Mouse (Mus musculus) kidney, adult 2 months (tissue): ENCODE data around the gene Mprip. TPM values are rescaled to one million over a fixed set of nuclear protein-coding genes. Genes with fewer than 3 reads are reported as not detected.

Experiments used
- DNase-seq: peaks from one replicate; pipeline ENCODE4 v3.0.0; 2021
- H3K27ac ChIP-seq: fragments of 200-500 bp; 2 replicates; pipeline ENCODE4 v1.5.1; 2012; ENCODE audit warnings: low read depth, low read length, control low read depth, inconsistent platforms; ENCODE audit not compliant: insufficient read depth
- H3K27me3 ChIP-seq: fragments of 200-500 bp; replicated peaks from 2 replicates; pipeline ENCODE4 v1.6.1; 2012; ENCODE audit warnings: mild to moderate bottlenecking, moderate library complexity, low read length, inconsistent platforms; ENCODE audit not compliant: control insufficient read depth, insufficient read depth
- H3K36me3 ChIP-seq: fragments of 200-500 bp; 2 replicates; pipeline ENCODE4 v1.6.1; 2012; ENCODE audit warnings: mild to moderate bottlenecking, moderate library complexity, low read length, inconsistent platforms; ENCODE audit not compliant: control insufficient read depth, insufficient read depth
- H3K4me1 ChIP-seq: fragments of 200-500 bp; 2 replicates; pipeline ENCODE4 v1.6.1; 2011; ENCODE audit warnings: low read length; ENCODE audit not compliant: control insufficient read depth, insufficient read depth
- H3K4me3 ChIP-seq: fragments of 200-500 bp; 2 replicates; pipeline ENCODE4 v1.5.1; 2011; ENCODE audit warnings: mild to moderate bottlenecking, low read depth, low read length, control low read depth; ENCODE audit not compliant: insufficient read depth
- CTCF ChIP-seq: fragments of 200-500 bp; conservative IDR thresholded peaks from 2 replicates; pipeline ENCODE4 v1.5.1; 2011; ENCODE audit warnings: low read depth, mild to moderate bottlenecking, control low read depth, low read length, moderate library complexity, mixed read lengths; ENCODE audit not compliant: insufficient read depth, insufficient read length
- POLR2A ChIP-seq: fragments of 200-500 bp; IDR thresholded peaks from one replicate; pipeline ENCODE4 v1.6.1; 2011; ENCODE audit warnings: low read depth, low read length, control low read depth
- WGBS: fragments of 180-500 bp; shearing (Covaris S2); methylation state at CpG from one replicate; pipeline ENCODE4 v1.1.7; 2018; 5-methylcytosine and 5-hydroxymethylcytosine counted together
- polyA plus RNA-seq: library from polyadenylated mRNA; depleted of rRNA; stranded (reverse); fragments of >200 nt; gene quantifications from 2 replicates; pipeline ENCODE4 v1.2.3, GENCODE M21; 2012

Gene Mprip
- polyA plus RNA-seq, 1 experiment = 115 TPM

GRCm38 (mm10) chr11:59715424-59715840 lies 54.3 kb downstream of the Mprip start:
- TF ChIP-seq CTCF (no peak), POLR2A (no peak)
- no peak for DNase-seq
- no peak overlapping the region for H3K27ac ChIP-seq
- 65% methylated on average over 3 of the region's 3 CpGs for WGBS
- peaks cover 5% of the 10 kb centered on the region; the same call in 1 of the 2 replicates for H3K4me1 ChIP-seq
- H3K36me3 ChIP-seq = no peaks in the 10 kb centered on the region
- no peaks in the 10 kb centered on the region for H3K27me3 ChIP-seq
- no peak overlapping the region for H3K4me3 ChIP-seq

- DNase-seq = no peak
- 86% methylated on average over 4 of the region's 4 CpGs for WGBS
- Histone ChIP-seq H3K27me3 (no peaks in the 10 kb centered on the region), H3K36me3 (no peaks in the 10 kb centered on the region), H3K4me1 (no peaks in the 10 kb centered on the region), H3K27ac (no peak overlapping the region), H3K4me3 (no peak overlapping the region)
- TF ChIP-seq POLR2A (no peak), CTCF (no peak)
These were observed 56.7 kb downstream of the Mprip start for GRCm38 (mm10) chr11:59717801-59718291.

GRCm38 (mm10) chr11:59719185-59719584 lies 58.1 kb downstream of the Mprip start:
- Histone ChIP-seq H3K36me3 (no peaks in the 10 kb centered on the region), H3K4me1 (no peaks in the 10 kb centered on the region), H3K4me3 (no peak overlapping the region), H3K27me3 (no peaks in the 10 kb centered on the region), H3K27ac (no peak overlapping the region)
- TF ChIP-seq CTCF (no peak), POLR2A (no peak)
- no peak for DNase-seq
- 81% methylated on average over 5 of the region's 5 CpGs for WGBS

GRCm38 (mm10) chr11:59721385-59721784 lies 60.3 kb downstream of the Mprip start:
- H3K36me3 ChIP-seq = no peaks in the 10 kb centered on the region
- DNase-seq = peak; percentile 34
- WGBS = 21% methylated on average over 2 of the region's 2 CpGs

GRCm38 (mm10) chr11:59727204-59727603 lies 66.1 kb downstream of the Mprip start:
- Histone ChIP-seq H3K27ac (no peak overlapping the region), H3K4me3 (no peak overlapping the region), H3K4me1 (peaks cover 14% of the 10 kb centered on the region), H3K36me3 (no peaks in the 10 kb centered on the region), H3K27me3 (no peaks in the 10 kb centered on the region)
- WGBS = 48% methylated on average over 3 of the region's 3 CpGs
- TF ChIP-seq POLR2A (no peak), CTCF (no peak)
- DNase-seq = no peak

More at GRCm38 (mm10) chr11:59721385-59721784, 60.3 kb downstream of the Mprip start:
- TF ChIP-seq POLR2A = no peak
- no peak overlapping the region for H3K4me3 ChIP-seq
- H3K27me3 ChIP-seq = no peaks in the 10 kb centered on the region
- 0 out of 2 replicates have a peak, but pooled peaks cover 2% of the 10 kb centered on the region for H3K4me1 ChIP-seq
- no peak overlapping the region for H3K27ac ChIP-seq

- H3K27me3 ChIP-seq = no peaks in the 10 kb centered on the region
- DNase-seq = peak; percentile 7
- H3K4me1 ChIP-seq = peaks cover 8% of the 10 kb centered on the region
- H3K4me3 ChIP-seq = no peak overlapping the region
- no peak for TF ChIP-seq POLR2A
- no peak for TF ChIP-seq CTCF
- H3K27ac ChIP-seq = peak overlapping the region; percentile 18; the same call in 1 of the 2 replicates
- WGBS = 56% methylated on average over 3 of the region's 3 CpGs
- H3K36me3 ChIP-seq = no peaks in the 10 kb centered on the region
These were observed 70.7 kb downstream of the Mprip start for GRCm38 (mm10) chr11:59731821-59732220.

GRCm38 (mm10) chr11:59732407-59733066 lies 71.4 kb downstream of the Mprip start:
- DNase-seq = peak; percentile 79
- no peak overlapping the region for H3K27ac ChIP-seq
- WGBS = 50% methylated on average over 1 of the region's 1 CpGs
- peaks cover 4% of the 10 kb centered on the region for H3K4me1 ChIP-seq
- no peak overlapping the region for H3K4me3 ChIP-seq
- TF ChIP-seq POLR2A (no peak), CTCF (0 out of 2 replicates have a peak, but pooled peaks have one; percentile 18)
- H3K27me3 ChIP-seq = no peaks in the 10 kb centered on the region
- no peaks in the 10 kb centered on the region for H3K36me3 ChIP-seq
